Mouse (Mus musculus) liver, postnatal 0 days (tissue): ENCODE measurements around the gene Zfp775.

Source experiments
- CTCF ChIP-seq: sonication (generic); IDR thresholded peaks from 2 replicates; pipeline ENCODE4 v1.5.1; 2016; ENCODE audit warnings: antibody characterized with exemption, low read depth
- EP300 ChIP-seq: IDR thresholded peaks from 2 replicates; pipeline ENCODE4 v1.6.1; 2016; ENCODE audit warnings: antibody characterized with exemption, low read depth, mild to moderate bottlenecking

- TF ChIP-seq CTCF (no peak), EP300 (no peak)
These were observed 22.6 kb upstream of the Zfp775 start for GRCm38 (mm10) chr6:48579215-48579648.
